Mouse (Mus musculus): ENCODE results near the gene Irf6.

GRCm38 (mm10) chr1:193167746-193168145, 14.8 kb downstream of the Irf6 start, which contains the start of gene A130010J15Rik:
- TF ChIP-seq CTCF (IDR thresholded peaks at IDR 0.05; ENCODE audit: extremely low read depth, insufficient read depth, insufficient read length, insufficient replicate concordance) (no peak), POLR2A (IDR thresholded peaks at IDR 0.05; ENCODE audit: low read depth, low read length) (no peak)

Measured in spleen, adult 2 months (tissue).